In the genomic region with DNA sequence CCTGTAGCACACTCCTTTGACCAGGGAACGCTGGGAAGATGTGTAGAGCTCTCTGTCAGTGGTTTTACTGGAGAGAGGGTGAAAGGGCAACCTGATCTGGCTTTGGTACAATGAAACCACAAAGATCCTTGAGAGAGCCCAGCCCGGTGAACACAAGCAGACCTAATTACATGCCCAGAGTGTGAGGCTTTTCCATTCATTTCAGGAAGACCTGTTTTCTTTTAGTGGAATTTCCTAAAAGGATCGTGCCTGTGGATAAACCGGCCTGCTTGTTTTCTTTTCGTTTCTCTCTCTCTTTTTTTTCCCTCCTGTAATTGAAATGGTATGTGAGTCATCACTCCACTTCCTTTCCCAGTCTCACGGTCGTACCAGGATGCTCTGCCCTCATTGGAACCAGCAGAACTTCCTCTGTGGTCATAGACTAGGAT, we compare ENCODE assay signal across 11 mouse cellular contexts.
DNase-seq lines count a peak whose midpoint lies in the region; ATAC-seq and TF ChIP-seq lines count a peak whose summit lies in the region.
"Had no signal": no experiment of that assay in that cellular context is flagged by ENCODE, and none has a peak within 500 bp of the region (broad histone marks: within the 10 kb centered on the region; RNA-seq: fewer than 3 reads in every experiment).

No protein-coding gene starts in this region.

- H3K79me2 ChIP-seq in CH12.LX (replicated peaks; ENCODE audit: control insufficient read depth, extremely low read depth, insufficient read depth, poor library complexity, severe bottlenecking): no peaks in the 10 kb centered on the region

- H3K9me3 ChIP-seq in CH12.LX (replicated peaks; ENCODE audit: low read length): peaks cover 15% of the 10 kb centered on the region
- no peaks in the 10 kb centered on the region for H3K9me3 ChIP-seq in embryonic facial prominence, embryonic 12.5 days
- no peaks in the 10 kb centered on the region for H3K9me3 ChIP-seq in hindbrain, embryonic 16.5 days (ENCODE audit: control insufficient read depth, low read length)
- H3K9me3 ChIP-seq: liver, embryonic 13.5 days; neural tube, embryonic 12.5 days had no signal

- TF ChIP-seq POLR2A in CH12.LX (IDR thresholded peaks at IDR 0.05; ENCODE audit: low read depth, low read length): no peak

- H3K27me3 ChIP-seq in CH12.LX (replicated peaks): no peaks in the 10 kb centered on the region
- no peaks in the 10 kb centered on the region for H3K27me3 ChIP-seq in embryonic facial prominence, embryonic 12.5 days
- H3K27me3 ChIP-seq in hindbrain, embryonic 16.5 days (replicated peaks; ENCODE audit: control insufficient read depth, insufficient read depth, low read length): no peaks in the 10 kb centered on the region
- H3K27me3 ChIP-seq: liver, embryonic 13.5 days had no signal

- H3K4me1 ChIP-seq in CH12.LX (ENCODE audit: control insufficient read depth in 1 of 2, insufficient read depth in 2 of 2): no peaks in the 10 kb centered on the region
- H3K4me1 ChIP-seq in embryonic facial prominence, embryonic 12.5 days: peaks cover 12% of the 10 kb centered on the region
- H3K4me1 ChIP-seq in hindbrain, embryonic 16.5 days (ENCODE audit: control insufficient read depth, insufficient read depth, low read depth, low read length): no peaks in the 10 kb centered on the region
- H3K4me1 ChIP-seq: liver, embryonic 13.5 days had no signal

- no peak overlapping the region for H3K27ac ChIP-seq in CH12.LX (ENCODE audit: insufficient read depth, low read depth)
- H3K27ac ChIP-seq in embryonic facial prominence, embryonic 12.5 days: peak overlapping the region; percentile 74
- H3K27ac ChIP-seq in hindbrain, embryonic 16.5 days (ENCODE audit: low read depth, low read length): no peak overlapping the region
- H3K27ac ChIP-seq: liver, embryonic 13.5 days; neural tube, embryonic 12.5 days had no signal

- peak; percentile 14 to 17 for DNase-seq in heart, adult 18-20 months
- DNase-seq in heart, postnatal 14 days: no peak
- DNase-seq in CH12.LX (ENCODE audit: extremely low read depth): no peak
- no peak for DNase-seq in frontal cortex, adult 2 months (ENCODE audit: extremely low spot score in 1 of 2, low spot score in 1 of 2)
- DNase-seq in c-Kit-positive CD71-positive TER-119-positive erythroid progenitor cells, embryonic 14.5 days (ENCODE audit: low spot score): no peak
- DNase-seq: kidney, postnatal 4 days; liver, embryonic 13.5 days had no signal

- WGBS in embryonic facial prominence, embryonic 12.5 days: 1% methylated on average over 7 of the region's 7 CpGs
- WGBS in hindbrain, embryonic 16.5 days: 22% methylated on average over 7 of the region's 7 CpGs

- no peak for TF ChIP-seq RAD21 in CH12.LX (IDR thresholded peaks at IDR 0.05; ENCODE audit: low read depth, low read length)

- in situ Hi-C loops in CH12.LX (cut with MboI; ENCODE audit: low pct_ligation_motif_present, low pct_unique_long_range_greater_than_20kb, low sequenced_read_pairs): no loop called here

- H3K4me2 ChIP-seq in CH12.LX (ENCODE audit: insufficient read depth, low read depth, poor library complexity, severe bottlenecking): peak overlapping the region; percentile 16
- no peak overlapping the region; the same call in 1 of the 2 replicates for H3K4me2 ChIP-seq in embryonic facial prominence, embryonic 12.5 days (replicated peaks)
- no peak overlapping the region; the same call in 1 of the 2 replicates for H3K4me2 ChIP-seq in hindbrain, embryonic 16.5 days (ENCODE audit: low read length)
- H3K4me2 ChIP-seq: liver, embryonic 13.5 days; neural tube, embryonic 12.5 days had no signal

- no peak overlapping the region for H3K4me3 ChIP-seq in CH12.LX (replicated peaks in 1 of 3; ENCODE audit: low read depth in 2 of 3, low read length in 2 of 3, poor library complexity in 1 of 3)
- H3K4me3 ChIP-seq in embryonic facial prominence, embryonic 12.5 days: no peak overlapping the region
- H3K4me3 ChIP-seq in hindbrain, embryonic 16.5 days (ENCODE audit: low read length): no peak overlapping the region
- H3K4me3 ChIP-seq: liver, embryonic 13.5 days; neural tube, embryonic 12.5 days had no signal

- TF ChIP-seq CTCF in CH12.LX (conservative IDR thresholded peaks at IDR 0.05 in 1 of 2, IDR thresholded peaks at IDR 0.05 in 1 of 2; ENCODE audit: low read depth in 2 of 2, low read length in 2 of 2): no peak

- dilution Hi-C loops in CH12.LX (cut with MboI; ENCODE audit: extremely low pct_ligation_motif_present, extremely low pct_unique_long_range_greater_than_20kb, low sequenced_read_pairs): no loop called here

- 0 out of 2 replicates have a peak, but pooled peaks have one; percentile 28 for ATAC-seq in embryonic facial prominence, embryonic 12.5 days (ENCODE audit: insufficient number of reproducible peaks, insufficient read depth, low FRiP score, low TSS enrichment)
- ATAC-seq in hindbrain, embryonic 16.5 days: 0 out of 2 replicates have a peak, but pooled peaks have one; percentile 22
- no peak for ATAC-seq in megakaryocyte-erythroid progenitor cell, adult 5-6 weeks (replicated peaks; ENCODE audit: low FRiP score, low TSS enrichment, poor library complexity, severe bottlenecking)

- no peak for TF ChIP-seq EP300 in CH12.LX (IDR thresholded peaks at IDR 0.05; ENCODE audit: low read length)

- H3K36me3 ChIP-seq in CH12.LX (replicated peaks in 1 of 2; ENCODE audit: control insufficient read depth in 1 of 2, insufficient read depth in 1 of 2, low read length in 1 of 2): no peaks in the 10 kb centered on the region
- no peaks in the 10 kb centered on the region for H3K36me3 ChIP-seq in embryonic facial prominence, embryonic 12.5 days
- no peaks in the 10 kb centered on the region for H3K36me3 ChIP-seq in hindbrain, embryonic 16.5 days (ENCODE audit: control insufficient read depth, insufficient read depth, low read length)
- H3K36me3 ChIP-seq: liver, embryonic 13.5 days; neural tube, embryonic 12.5 days had no signal

- H3K9ac ChIP-seq in CH12.LX (ENCODE audit: insufficient read depth, low read depth): no peak overlapping the region
- H3K9ac ChIP-seq in embryonic facial prominence, embryonic 12.5 days: no peak overlapping the region
- no peak overlapping the region for H3K9ac ChIP-seq in hindbrain, embryonic 16.5 days (ENCODE audit: low read depth, low read length)
- H3K9ac ChIP-seq: liver, embryonic 13.5 days; neural tube, embryonic 12.5 days had no signal

- intact Hi-C loops in heart, postnatal 14 days (cut with DNase I): no loop called here

TF ChIP-seq in CH12.LX, 34 proteins besides CTCF, POLR2A, EP300 and RAD21:
- no peak for TF ChIP-seq GABPA (IDR thresholded peaks at IDR 0.05; ENCODE audit: insufficient replicate concordance, low read depth, low read length)
- no peak for TF ChIP-seq TCF12 (IDR thresholded peaks at IDR 0.05; ENCODE audit: low read depth, low read length)
- no peak for TF ChIP-seq JUND (conservative IDR thresholded peaks at IDR 0.05; ENCODE audit: low read depth, low read length)
- no peak for TF ChIP-seq MAX (IDR thresholded peaks at IDR 0.05; ENCODE audit: low read length)
- no peak for TF ChIP-seq MAZ (IDR thresholded peaks at IDR 0.05; ENCODE audit: low read depth, low read length)
- no peak for TF ChIP-seq ZC3H11A (IDR thresholded peaks at IDR 0.05; ENCODE audit: low read depth, low read length)
- TF ChIP-seq HCFC1 (IDR thresholded peaks at IDR 0.05; ENCODE audit: low read depth, low read length): no peak
- TF ChIP-seq ETS1 (conservative IDR thresholded peaks at IDR 0.05; ENCODE audit: low read depth, low read length): no peak

Comparison
In these comparisons a context has a peak if more than half of its experiments do, and no peak if none do; other contexts are left out.
1. DNase-seq: peak in heart, adult 18-20 months (2 of 2); none in heart, postnatal 14 days (0 of 2), CH12.LX (single experiment), frontal cortex, adult 2 months (0 of 2) and c-Kit-positive CD71-positive TER-119-positive erythroid progenitor cells, embryonic 14.5 days (single experiment).